Mouse (Mus musculus): ENCODE results near the gene Myh11. TPM values are rescaled to one million over a fixed set of nuclear protein-coding genes. Genes with fewer than 3 reads are reported as not detected.

Myh11 gene
- total RNA-seq, 2 experiments from 2014 or later: 4.7 to 7.0 TPM

- no peak for DNase-seq (ENCODE audit: low spot score in 2 of 2)
- H3K27ac ChIP-seq: no peak overlapping the region
- H3K4me3 ChIP-seq: no peak overlapping the region
- no peak for TF ChIP-seq CTCF (conservative IDR thresholded peaks at IDR 0.05)
These were observed 32.3 kb downstream of the Myh11 start for GRCm38 (mm10) chr16:14258856-14259255.

DNA sequence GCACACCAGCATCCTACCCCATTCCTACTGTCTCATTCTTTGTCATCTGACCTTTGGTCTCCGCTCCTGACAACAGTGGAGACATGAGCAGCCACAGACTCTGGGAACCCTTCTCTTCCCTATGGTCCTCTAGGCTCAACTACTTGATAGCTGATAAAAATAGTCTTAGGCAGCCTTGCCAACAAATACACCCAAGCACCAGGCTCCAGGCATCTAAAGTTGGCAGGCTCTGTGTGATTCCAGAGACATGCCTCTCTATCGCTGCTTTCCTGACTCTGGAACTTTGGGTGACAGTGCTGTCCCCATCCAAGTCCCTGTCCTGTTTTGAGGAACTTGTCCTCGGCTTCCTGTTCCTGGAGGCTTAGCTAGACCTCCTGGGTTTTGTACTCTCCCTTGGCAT, 37.6 kb downstream of the Myh11 start:
- no peak for TF ChIP-seq CTCF (conservative IDR thresholded peaks at IDR 0.05)
- Histone ChIP-seq H3K4me3 (no peak overlapping the region), H3K27ac (no peak overlapping the region)
- peak; percentile 25 to 49 for DNase-seq (ENCODE audit: low spot score in 2 of 2)

DNA sequence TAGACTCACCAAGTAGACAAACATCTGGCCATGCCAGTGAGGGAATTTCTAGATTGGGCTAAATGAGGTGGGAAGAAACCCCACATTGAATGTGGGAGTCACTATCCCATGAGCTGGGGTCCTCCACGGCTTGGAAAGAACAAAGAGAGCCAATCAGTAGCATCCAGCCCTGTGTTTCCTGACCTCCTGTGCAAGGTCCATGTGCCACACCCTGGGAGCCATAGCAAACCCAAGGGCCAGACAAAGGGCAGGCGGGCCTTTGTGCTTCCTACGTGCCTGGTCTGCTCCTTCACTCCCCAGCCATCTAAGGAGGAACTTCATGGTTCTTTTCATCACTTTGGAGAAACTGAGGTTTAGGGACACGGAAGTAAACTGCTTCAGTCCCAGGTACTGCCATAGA, 38.3 kb downstream of the Myh11 start:
- TF ChIP-seq CTCF (conservative IDR thresholded peaks at IDR 0.05): no peak
- Histone ChIP-seq H3K27ac (no peak overlapping the region), H3K4me3 (no peak overlapping the region)
- no peak for DNase-seq (ENCODE audit: low spot score in 2 of 2)

DNA sequence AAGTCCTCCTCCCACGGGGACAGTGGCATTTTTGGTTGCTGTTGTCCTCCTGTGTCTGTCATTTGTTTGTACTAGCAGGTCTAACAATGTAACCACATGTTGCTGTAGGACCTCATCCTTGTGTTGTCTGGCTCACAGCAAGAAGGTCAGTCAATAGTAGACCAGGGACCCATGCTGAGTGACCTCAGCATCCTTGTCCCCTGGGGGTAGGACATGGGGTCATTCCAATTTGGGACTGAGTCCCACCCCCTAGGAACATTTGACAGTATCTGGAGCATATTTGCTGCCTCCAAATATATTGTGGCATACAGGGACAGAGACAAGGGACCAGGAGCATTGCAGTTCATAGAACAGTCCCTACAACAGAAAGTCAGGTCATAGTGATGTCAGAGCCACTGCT, 41.3 kb downstream of the Myh11 start:
- TF ChIP-seq CTCF (conservative IDR thresholded peaks at IDR 0.05): no peak
- DNase-seq (ENCODE audit: low spot score in 2 of 2): no peak
- Histone ChIP-seq H3K4me3 (no peak overlapping the region), H3K27ac (no peak overlapping the region)

GRCm38 (mm10) chr16:14242553-14242952, 48.6 kb downstream of the Myh11 start:
- Histone ChIP-seq H3K27ac (no peak overlapping the region), H3K4me3 (no peak overlapping the region)
- peak; percentile 69 for TF ChIP-seq CTCF (conservative IDR thresholded peaks at IDR 0.05)
- DNase-seq (ENCODE audit: low spot score in 2 of 2): no peak

- Histone ChIP-seq H3K27ac (no peak overlapping the region), H3K4me3 (no peak overlapping the region)
- DNase-seq (ENCODE audit: low spot score in 2 of 2): no peak
- TF ChIP-seq CTCF (conservative IDR thresholded peaks at IDR 0.05): no peak
These were observed 49.1 kb downstream of the Myh11 start for GRCm38 (mm10) chr16:14242059-14242458.

- Histone ChIP-seq H3K27ac (no peak overlapping the region), H3K4me3 (no peak overlapping the region)
- TF ChIP-seq CTCF (conservative IDR thresholded peaks at IDR 0.05): peak; percentile 98
- DNase-seq (ENCODE audit: low spot score in 2 of 2): peak; percentile 55 to 82
These were observed 54.0 kb downstream of the Myh11 start for GRCm38 (mm10) chr16:14237100-14237723.

GRCm38 (mm10) chr16:14215156-14215555, 76.0 kb downstream of the Myh11 start:
- no peak overlapping the region for H3K27ac ChIP-seq
- peak in 1 of 2 experiments; percentile 22 for DNase-seq (ENCODE audit: low spot score in 2 of 2)
- TF ChIP-seq CTCF (conservative IDR thresholded peaks at IDR 0.05): no peak
- no peak overlapping the region for H3K4me3 ChIP-seq

- H3K27ac ChIP-seq: no peak overlapping the region
- TF ChIP-seq CTCF (conservative IDR thresholded peaks at IDR 0.05): peak; percentile 49
- H3K4me3 ChIP-seq: no peak overlapping the region
- DNase-seq (ENCODE audit: low spot score in 2 of 2): no peak
These were observed 92.4 kb downstream of the Myh11 start for GRCm38 (mm10) chr16:14198798-14199197.

DNA sequence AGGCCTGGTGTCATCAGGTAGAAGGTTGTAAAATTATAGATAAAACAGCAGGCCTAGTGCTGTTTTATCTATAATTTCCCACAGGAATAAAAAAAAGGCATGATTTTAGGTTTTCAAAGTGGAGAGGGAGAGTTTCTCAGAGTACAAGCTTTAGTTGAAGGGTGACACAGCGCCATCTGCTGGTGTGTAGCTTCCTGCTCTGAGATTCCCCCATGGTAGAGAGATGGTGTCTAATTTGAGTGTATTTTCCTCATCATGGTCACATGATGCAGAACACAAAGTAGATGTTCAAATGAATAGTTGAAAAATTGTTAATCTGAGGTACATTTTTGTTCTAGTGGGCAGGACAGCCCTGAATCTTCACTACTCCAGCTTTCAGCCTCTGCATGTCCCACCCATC, 95.7 kb downstream of the Myh11 start:
- DNase-seq (ENCODE audit: low spot score in 2 of 2): peak; percentile 50 to 72
- no peak overlapping the region for H3K4me3 ChIP-seq
- H3K27ac ChIP-seq: peak overlapping the region; percentile 73
- TF ChIP-seq CTCF (conservative IDR thresholded peaks at IDR 0.05): peak; percentile 98; the same call in 1 of the 2 replicates

DNA sequence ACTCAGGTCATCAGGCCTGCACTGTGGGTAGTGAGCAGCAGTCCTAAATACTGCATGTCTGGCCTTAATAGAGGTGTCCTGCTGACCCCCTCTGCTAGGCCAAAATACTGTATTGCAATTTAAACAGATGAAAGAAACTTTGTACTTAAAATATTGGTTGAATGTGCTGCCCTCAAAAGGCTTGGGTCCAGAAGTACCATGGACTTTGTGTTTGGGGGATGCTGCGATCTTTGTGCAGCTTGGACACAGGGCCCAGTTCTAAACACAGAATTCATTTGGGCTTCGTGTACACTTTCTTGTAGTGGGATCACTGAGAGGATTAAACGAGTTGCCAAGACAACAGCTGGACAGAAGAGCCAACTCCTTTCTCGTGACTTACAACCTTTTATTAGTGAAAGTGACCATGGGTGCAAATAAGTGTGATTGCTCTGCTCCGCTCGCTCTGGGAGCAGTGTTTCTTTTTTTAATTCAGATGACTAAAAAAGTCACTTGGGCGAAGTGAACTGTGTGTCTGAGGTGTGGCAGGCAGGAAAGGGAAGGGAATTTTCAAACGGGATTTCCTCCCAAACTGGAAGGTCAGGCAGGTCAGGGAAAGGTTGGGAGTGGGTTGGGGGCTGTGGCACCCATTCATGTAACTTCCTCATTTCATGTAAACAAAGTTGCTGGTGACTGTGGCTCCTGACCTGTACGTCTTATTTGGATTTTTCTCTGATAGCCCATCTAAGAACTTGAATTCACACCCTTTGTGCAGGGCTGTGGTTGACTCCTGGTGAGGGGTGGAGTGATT, 96.8 kb downstream of the Myh11 start:
- Histone ChIP-seq H3K4me3 (no peak overlapping the region), H3K27ac (peak overlapping the region; percentile 73)
- DNase-seq (ENCODE audit: low spot score in 2 of 2): no peak
- TF ChIP-seq CTCF (conservative IDR thresholded peaks at IDR 0.05): no peak

GRCm38 (mm10) chr16:14185516-14185915, 105.7 kb downstream of the Myh11 start:
- no peak overlapping the region for H3K4me3 ChIP-seq
- DNase-seq (ENCODE audit: low spot score in 2 of 2): no peak

DNA sequence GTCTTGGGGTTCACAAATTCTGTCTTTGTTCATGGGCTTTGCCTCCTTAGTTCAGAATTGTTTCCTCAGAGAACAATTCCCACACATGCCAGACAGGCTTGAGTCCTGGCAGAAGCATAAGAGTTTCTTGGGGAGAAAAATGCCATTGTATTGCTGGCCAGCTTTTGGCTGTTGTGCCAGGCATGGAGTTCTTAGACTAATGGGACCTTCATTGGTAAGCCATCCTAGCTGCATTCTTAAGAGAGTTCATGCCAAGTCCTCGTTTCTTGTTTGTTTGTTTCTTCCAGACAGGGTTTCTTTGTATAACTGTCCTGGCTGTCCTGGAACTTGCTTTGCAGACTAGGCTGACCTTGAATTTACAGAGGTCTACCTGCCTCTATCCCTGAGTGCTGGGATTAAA, 107.3 kb downstream of the Myh11 start:
- H3K4me3 ChIP-seq: no peak overlapping the region
- TF ChIP-seq CTCF (conservative IDR thresholded peaks at IDR 0.05): no peak
- peak in 1 of 2 experiments; percentile 39 for DNase-seq (ENCODE audit: low spot score in 2 of 2)
- peak overlapping the region; percentile 78 for H3K27ac ChIP-seq

More at GRCm38 (mm10) chr16:14185516-14185915, 105.7 kb downstream of the Myh11 start:
- TF ChIP-seq CTCF (conservative IDR thresholded peaks at IDR 0.05): no peak
- H3K27ac ChIP-seq: peak overlapping the region; percentile 78; the same call in 1 of the 2 replicates

DNA sequence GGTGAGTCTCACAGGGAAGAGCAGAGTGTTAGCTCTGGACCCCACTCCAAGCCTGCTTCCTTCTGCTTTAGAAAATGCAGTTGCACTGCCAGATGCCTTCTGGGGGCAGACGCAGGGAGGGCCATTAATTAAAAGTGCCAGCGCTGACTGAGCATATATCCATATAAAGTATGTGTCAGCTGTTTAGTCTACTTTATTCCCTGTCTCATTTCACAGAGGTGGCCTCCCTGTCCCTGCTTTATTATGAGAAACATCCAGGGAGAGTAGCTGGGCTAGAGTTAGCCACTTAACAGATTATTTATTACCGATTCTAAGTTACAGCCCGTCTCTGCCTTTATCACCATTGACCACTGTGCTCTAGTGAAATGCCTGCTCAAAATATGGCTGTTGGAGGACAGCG, 108.8 kb downstream of the Myh11 start:
- Histone ChIP-seq H3K4me3 (no peak overlapping the region), H3K27ac (peak overlapping the region; percentile 28; the same call in 1 of the 2 replicates)
- no peak for DNase-seq (ENCODE audit: low spot score in 2 of 2)
- TF ChIP-seq CTCF (conservative IDR thresholded peaks at IDR 0.05): no peak
